Mouse (Mus musculus) liver, adult 2 months (tissue): ENCODE measurements around the gene Kifap3. TPM values are rescaled to one million over a fixed set of nuclear protein-coding genes. Genes with fewer than 3 reads are reported as not detected.

Experiments used
- DNase-seq: peaks from one replicate; pipeline ENCODE4 v3.0.0-alpha.2; 2011; ENCODE audit warnings: low read depth, low spot score; ENCODE audit errors: extremely low read depth
- H3K27ac ChIP-seq: fragments of 200-500 bp; replicated peaks from 2 replicates; pipeline ENCODE4 v1.5.1; 2012; ENCODE audit warnings: low read depth, mild to moderate bottlenecking, control low read depth, inconsistent platforms, low read length; ENCODE audit not compliant: insufficient read depth
- H3K27me3 ChIP-seq: fragments of 200-500 bp; 2 replicates; pipeline ENCODE4 v1.6.1; 2012; ENCODE audit warnings: mild to moderate bottlenecking, moderate library complexity, low read length, inconsistent platforms; ENCODE audit not compliant: control insufficient read depth, insufficient read depth
- H3K36me3 ChIP-seq: fragments of 200-500 bp; 2 replicates; pipeline ENCODE4 v1.6.1; 2012; ENCODE audit warnings: low read length, inconsistent platforms; ENCODE audit not compliant: control insufficient read depth, insufficient read depth
- H3K4me1 ChIP-seq: fragments of 200-500 bp; 2 replicates; pipeline ENCODE4 v1.6.1; 2011; ENCODE audit warnings: low read length; ENCODE audit not compliant: control insufficient read depth, insufficient read depth
- H3K4me3 ChIP-seq: fragments of 200-500 bp; 2 replicates; pipeline ENCODE4 v1.5.1; 2011; ENCODE audit warnings: low read depth, mild to moderate bottlenecking, control low read depth, low read length, moderate library complexity; ENCODE audit not compliant: insufficient read depth
- H3K79me2 ChIP-seq: fragments of 200-500 bp; 2 replicates; pipeline ENCODE4 v1.6.1; 2012; ENCODE audit warnings: inconsistent platforms, mild to moderate bottlenecking, low read length, moderate library complexity; ENCODE audit not compliant: control insufficient read depth, insufficient read depth
- H3K9ac ChIP-seq: fragments of 200-500 bp; 2 replicates; pipeline ENCODE4 v1.6.1; 2012; ENCODE audit warnings: low read depth, mild to moderate bottlenecking, control low read depth, inconsistent platforms, low read length
- CTCF ChIP-seq: fragments of 200-500 bp; IDR thresholded peaks from 2 replicates; pipeline ENCODE4 v1.5.1; 2011; ENCODE audit warnings: low read depth, low read length, control low read depth
- POLR2A ChIP-seq: fragments of 200-500 bp; IDR thresholded peaks from 2 replicates; pipeline ENCODE4 v1.6.1; 2011; ENCODE audit warnings: low read length, control low read depth; ENCODE audit not compliant: insufficient read depth; ENCODE audit errors: extremely low read depth
- WGBS: fragments of 180-500 bp; shearing (Covaris S2); methylation state at CpG from one replicate; pipeline ENCODE4 v1.1.7; 2018; 5-methylcytosine and 5-hydroxymethylcytosine counted together
- polyA plus RNA-seq: library from polyadenylated mRNA; depleted of rRNA; stranded (reverse); fragments of >200 nt; gene quantifications from 2 replicates; pipeline ENCODE4 v1.2.3, GENCODE M21; 2012
- total RNA-seq: library from RNA; depleted of rRNA; stranded (reverse); fragments of >200 nt; gene quantifications from 2 replicates; pipeline ENCODE4 v1.2.3, GENCODE M21; 2014

The Kifap3 gene
- total and polyA plus RNA-seq, 2 experiments = 1.1 to 4.3 TPM

GRCm38 (mm10) chr1:163873158-163873557 is 93.8 kb downstream of the Kifap3 start:
- Histone ChIP-seq H3K36me3 (no peaks in the 10 kb centered on the region), H3K27me3 (no peaks in the 10 kb centered on the region), H3K79me2 (no peaks in the 10 kb centered on the region), H3K4me3 (no peak overlapping the region), H3K4me1 (no peaks in the 10 kb centered on the region), H3K27ac (no peak overlapping the region), H3K9ac (no peak overlapping the region)
- 89% methylated on average over 3 of the region's 3 CpGs for WGBS
- TF ChIP-seq CTCF (no peak), POLR2A (no peak)
- no peak for DNase-seq

- Histone ChIP-seq H3K9ac (no peak overlapping the region), H3K4me1 (no peaks in the 10 kb centered on the region), H3K36me3 (no peaks in the 10 kb centered on the region; the same call in 1 of the 2 replicates), H3K27ac (no peak overlapping the region), H3K4me3 (no peak overlapping the region), H3K27me3 (no peaks in the 10 kb centered on the region), H3K79me2 (no peaks in the 10 kb centered on the region)
- no peak for DNase-seq
- no peak for TF ChIP-seq CTCF
- TF ChIP-seq POLR2A = no peak
Measured at GRCm38 (mm10) chr1:163889629-163890028, 110.2 kb downstream of the Kifap3 start.

- Histone ChIP-seq H3K4me1 (no peaks in the 10 kb centered on the region; the same call in 1 of the 2 replicates), H3K36me3 (no peaks in the 10 kb centered on the region; the same call in 1 of the 2 replicates), H3K27ac (no peak overlapping the region), H3K27me3 (no peaks in the 10 kb centered on the region), H3K4me3 (no peak overlapping the region), H3K79me2 (no peaks in the 10 kb centered on the region), H3K9ac (no peak overlapping the region)
- WGBS = 92% methylated on average over 5 of the region's 5 CpGs
- TF ChIP-seq CTCF = no peak
- no peak for TF ChIP-seq POLR2A
- no peak for DNase-seq
Measured at GRCm38 (mm10) chr1:163893294-163893693, 113.9 kb downstream of the Kifap3 start.

- DNase-seq = no peak
- H3K4me1 ChIP-seq = no peaks in the 10 kb centered on the region; the same call in 1 of the 2 replicates
- H3K36me3 ChIP-seq = no peaks in the 10 kb centered on the region
- H3K4me3 ChIP-seq = no peak overlapping the region
- no peaks in the 10 kb centered on the region for H3K27me3 ChIP-seq
- H3K79me2 ChIP-seq = no peaks in the 10 kb centered on the region
- no peak overlapping the region for H3K9ac ChIP-seq
- no peak overlapping the region for H3K27ac ChIP-seq
- TF ChIP-seq CTCF = no peak
- no peak for TF ChIP-seq POLR2A
- WGBS = 88% methylated on average over 11 of the region's 11 CpGs
Measured at GRCm38 (mm10) chr1:163893774-163894527, 114.6 kb downstream of the Kifap3 start.

GRCm38 (mm10) chr1:163898291-163898764 is 118.9 kb downstream of the Kifap3 start:
- H3K27me3 ChIP-seq = no peaks in the 10 kb centered on the region
- no peak for DNase-seq
- no peak for TF ChIP-seq POLR2A
- no peak for TF ChIP-seq CTCF
- no peak overlapping the region for H3K9ac ChIP-seq
- 77% methylated on average over 5 of the region's 5 CpGs for WGBS
- no peaks in the 10 kb centered on the region; the same call in 1 of the 2 replicates for H3K4me1 ChIP-seq
- H3K36me3 ChIP-seq = no peaks in the 10 kb centered on the region
- H3K27ac ChIP-seq = no peak overlapping the region
- H3K79me2 ChIP-seq = no peaks in the 10 kb centered on the region
- no peak overlapping the region for H3K4me3 ChIP-seq

- H3K4me1 ChIP-seq = no peaks in the 10 kb centered on the region; the same call in 1 of the 2 replicates
- no peak overlapping the region for H3K27ac ChIP-seq
- H3K27me3 ChIP-seq = no peaks in the 10 kb centered on the region
- H3K36me3 ChIP-seq = no peaks in the 10 kb centered on the region
- DNase-seq = no peak
- TF ChIP-seq POLR2A = no peak
- TF ChIP-seq CTCF = no peak
- no peak overlapping the region for H3K9ac ChIP-seq
- H3K4me3 ChIP-seq = no peak overlapping the region
- H3K79me2 ChIP-seq = no peaks in the 10 kb centered on the region
- WGBS = 84% methylated on average over 2 of the region's 2 CpGs
Measured at GRCm38 (mm10) chr1:163899575-163899974, 120.2 kb downstream of the Kifap3 start.
